Mouse (Mus musculus) erythroblast, embryonic 14.5 days (primary cell): ENCODE measurements at regions not wholly inside any gene's neighbourhood (a gene's known extent, or its start where the extent isn't known, plus 50 kb on each side); places are given as distances from the start of the nearest gene placed in this dataset.

Experiments
- GATA1 ChIP-seq: IDR thresholded peaks from 2 replicates; pipeline ENCODE4 v1.6.1; 2012; ENCODE audit warnings: low read length, inconsistent platforms, mixed read lengths
- TAL1 ChIP-seq: IDR thresholded peaks from 3 replicates; pipeline ENCODE4 v1.6.1; 2012; ENCODE audit warnings: low read length, inconsistent platforms, mixed read lengths

GRCm38 (mm10) chr1:35274978-35275377 is 425.2 kb downstream of the Plekhb2 start:
- TF ChIP-seq GATA1 (no peak), TAL1 (no peak)
